Mouse (Mus musculus): ENCODE measurements around the gene Nfatc2. TPM values are rescaled to one million over a fixed set of nuclear protein-coding genes. Genes with fewer than 3 reads are reported as not detected.

Nfatc2 gene
- polyA plus RNA-seq, 1 experiment from 2014 or later: 0.25 TPM

DNA sequence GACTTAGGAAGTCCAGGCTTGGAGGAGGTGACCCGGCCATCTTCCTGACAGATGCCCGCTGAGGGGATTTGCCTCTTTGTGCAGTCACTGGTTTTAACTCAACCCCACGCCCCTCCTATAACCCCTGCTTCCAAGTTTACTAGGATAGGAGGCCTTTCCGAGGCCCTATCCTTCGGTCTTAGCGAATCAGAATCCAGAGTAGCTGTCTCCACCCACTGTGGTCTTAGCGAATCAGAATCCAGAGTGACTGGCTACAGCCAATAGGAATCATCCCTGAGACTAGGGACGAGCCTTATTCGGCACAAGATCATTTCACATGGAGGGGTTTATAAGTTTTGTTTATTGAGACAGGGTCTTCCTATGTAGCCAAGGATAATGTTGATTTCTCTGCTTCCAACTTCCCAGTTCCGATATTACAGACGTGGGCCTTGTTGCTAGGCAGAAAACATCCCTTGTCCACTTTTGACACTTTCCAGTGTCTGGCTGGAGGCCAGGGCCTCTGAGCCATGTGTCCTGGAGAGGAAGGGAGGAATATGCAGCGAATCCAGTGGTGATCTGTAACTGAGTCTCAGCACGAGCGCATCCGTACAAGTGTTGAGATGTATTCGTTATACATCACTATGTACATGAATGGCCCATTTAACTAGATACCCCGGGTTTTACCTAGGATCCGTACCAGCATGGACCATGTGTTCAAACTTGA, 12.9 kb upstream of the Nfatc2 start:
- H3K27me3 ChIP-seq (ENCODE audit: control insufficient read depth, insufficient read depth, low read length): no peaks in the 10 kb centered on the region
- no peak for ATAC-seq (ENCODE audit: low FRiP score)
- no peak overlapping the region for H3K27ac ChIP-seq (ENCODE audit: low read depth, low read length)
- H3K4me3 ChIP-seq (ENCODE audit: low read depth, low read length): no peak overlapping the region
- H3K9me3 ChIP-seq (ENCODE audit: control insufficient read depth, low read length): no peaks in the 10 kb centered on the region
- no peak overlapping the region for H3K4me2 ChIP-seq (replicated peaks; ENCODE audit: low read depth, low read length)
- no peaks in the 10 kb centered on the region for H3K4me1 ChIP-seq (replicated peaks; ENCODE audit: control insufficient read depth, insufficient read depth, low read length)
- 78% methylated on average over 18 of the region's 18 CpGs for WGBS
- H3K36me3 ChIP-seq (ENCODE audit: control insufficient read depth, insufficient read depth, low read length): no peaks in the 10 kb centered on the region
- H3K9ac ChIP-seq (ENCODE audit: low read depth, low read length): no peak overlapping the region
- no peak for DNase-seq (ENCODE audit: low spot score)

DNA sequence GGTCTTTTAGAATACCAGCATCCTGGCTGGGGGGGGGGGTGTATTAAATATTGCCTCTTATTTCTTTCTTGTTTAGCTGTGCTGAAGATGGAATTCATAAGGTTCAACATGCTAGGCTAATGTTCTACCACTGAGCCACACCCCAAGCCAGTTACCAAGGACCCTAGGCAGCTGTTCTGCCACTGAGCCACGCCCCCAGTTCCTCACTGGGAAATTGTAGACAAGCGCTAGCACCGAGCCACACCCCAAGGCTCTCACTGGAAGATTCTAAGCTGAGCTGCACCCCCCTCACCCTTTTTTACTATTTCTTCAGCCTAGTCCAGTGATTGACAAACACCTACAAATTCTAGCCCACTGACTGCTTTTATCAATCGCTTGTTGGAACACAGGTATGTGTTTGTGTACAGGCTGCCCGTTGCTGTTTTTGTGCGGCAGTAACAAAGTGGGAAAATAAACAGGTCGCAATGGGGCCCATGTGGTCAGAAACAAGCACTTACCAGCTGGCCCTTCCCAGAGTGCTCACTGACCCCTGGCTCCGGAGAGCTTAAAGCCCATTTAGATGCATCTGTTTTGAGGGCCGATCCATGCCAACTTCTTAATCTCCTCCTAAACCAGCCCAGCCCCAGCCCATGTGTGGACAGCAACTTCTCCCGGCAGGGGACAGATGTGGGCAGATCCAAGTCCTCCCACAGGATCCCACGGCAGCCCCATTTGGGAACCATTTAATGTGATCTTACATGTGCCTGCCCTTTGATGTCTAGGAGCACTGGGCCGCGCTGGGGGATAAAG, 11.8 kb upstream of the Nfatc2 start:
- H3K4me2 ChIP-seq (replicated peaks; ENCODE audit: low read depth, low read length): no peak overlapping the region
- H3K27ac ChIP-seq (ENCODE audit: low read depth, low read length): no peak overlapping the region
- no peak overlapping the region for H3K4me3 ChIP-seq (ENCODE audit: low read depth, low read length)
- no peaks in the 10 kb centered on the region for H3K27me3 ChIP-seq (ENCODE audit: control insufficient read depth, insufficient read depth, low read length)
- H3K9me3 ChIP-seq (ENCODE audit: control insufficient read depth, low read length): no peaks in the 10 kb centered on the region
- no peaks in the 10 kb centered on the region for H3K36me3 ChIP-seq (ENCODE audit: control insufficient read depth, insufficient read depth, low read length)
- H3K4me1 ChIP-seq (replicated peaks; ENCODE audit: control insufficient read depth, insufficient read depth, low read length): no peaks in the 10 kb centered on the region
- DNase-seq (ENCODE audit: low spot score) (no peak), ATAC-seq (ENCODE audit: low FRiP score) (no peak)
- H3K9ac ChIP-seq (ENCODE audit: low read depth, low read length): no peak overlapping the region
- WGBS: 55% methylated on average over 13 of the region's 13 CpGs

DNA sequence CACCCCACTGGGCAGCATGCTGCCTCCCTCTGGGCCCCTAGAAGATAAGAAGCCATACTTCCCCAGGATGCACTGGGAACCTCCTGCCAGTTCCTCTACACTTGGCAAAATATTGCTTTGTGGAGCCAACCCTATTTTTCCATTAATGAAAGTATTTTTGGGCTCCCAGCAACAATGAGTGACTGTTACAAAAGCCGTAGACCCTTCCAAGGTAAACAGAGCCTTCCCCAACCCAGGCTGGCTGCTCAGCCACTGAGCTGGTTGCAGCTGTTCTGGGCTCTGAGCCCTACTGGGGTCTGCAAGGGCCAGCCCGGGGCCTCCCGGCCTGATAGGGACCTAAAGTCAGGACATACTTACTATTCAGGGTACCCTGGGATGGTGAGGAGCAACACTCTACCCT, 9.5 kb upstream of the Nfatc2 start:
- Histone ChIP-seq H3K36me3 (ENCODE audit: control insufficient read depth, insufficient read depth, low read length) (no peaks in the 10 kb centered on the region), H3K4me3 (ENCODE audit: low read depth, low read length) (no peak overlapping the region), H3K27ac (ENCODE audit: low read depth, low read length) (no peak overlapping the region), H3K4me2 (replicated peaks; ENCODE audit: low read depth, low read length) (no peak overlapping the region), H3K4me1 (replicated peaks; ENCODE audit: control insufficient read depth, insufficient read depth, low read length) (no peaks in the 10 kb centered on the region), H3K9ac (ENCODE audit: low read depth, low read length) (no peak overlapping the region), H3K9me3 (ENCODE audit: control insufficient read depth, low read length) (no peaks in the 10 kb centered on the region), H3K27me3 (ENCODE audit: control insufficient read depth, insufficient read depth, low read length) (no peaks in the 10 kb centered on the region)
- DNase-seq (ENCODE audit: low spot score): no peak
- 89% methylated on average over 3 of the region's 3 CpGs for WGBS
- no peak for ATAC-seq (ENCODE audit: low FRiP score)

DNA sequence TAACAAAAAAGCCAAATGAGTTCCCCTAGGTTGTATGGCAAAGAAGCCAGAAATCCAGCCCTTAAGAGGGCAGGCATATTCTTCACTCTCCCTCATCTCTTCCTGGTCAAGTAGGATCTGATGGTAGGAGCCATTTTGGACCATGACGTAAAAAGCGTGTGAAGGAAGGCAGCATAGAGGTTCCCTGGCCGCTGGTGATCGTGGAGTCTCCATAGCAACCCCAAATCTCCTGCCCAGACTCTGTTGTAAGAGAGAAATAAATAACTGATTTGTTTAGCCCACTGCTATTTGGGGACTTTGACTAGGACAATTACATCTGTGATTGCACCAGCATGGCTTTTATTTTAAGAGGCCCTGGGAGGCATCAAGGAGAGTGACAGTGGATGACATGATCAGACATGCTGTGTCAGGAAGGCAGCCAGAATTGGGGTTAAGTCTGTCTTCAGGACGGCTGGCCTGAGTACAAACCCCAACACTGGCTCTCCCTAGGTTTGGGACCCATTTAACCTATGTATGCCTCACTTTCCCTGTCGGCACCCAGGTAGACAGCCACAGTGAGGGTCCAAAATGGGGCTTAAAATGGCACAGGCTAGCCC, 8.3 kb upstream of the Nfatc2 start:
- WGBS: 59% methylated on average over 6 of the region's 6 CpGs
- H3K27ac ChIP-seq (ENCODE audit: low read depth, low read length): no peak overlapping the region
- H3K27me3 ChIP-seq (ENCODE audit: control insufficient read depth, insufficient read depth, low read length): no peaks in the 10 kb centered on the region
- ATAC-seq (ENCODE audit: low FRiP score) (no peak), DNase-seq (ENCODE audit: low spot score) (no peak)
- no peak overlapping the region for H3K9ac ChIP-seq (ENCODE audit: low read depth, low read length)
- no peak overlapping the region for H3K4me2 ChIP-seq (replicated peaks; ENCODE audit: low read depth, low read length)
- H3K36me3 ChIP-seq (ENCODE audit: control insufficient read depth, insufficient read depth, low read length): no peaks in the 10 kb centered on the region
- no peak overlapping the region for H3K4me3 ChIP-seq (ENCODE audit: low read depth, low read length)
- no peaks in the 10 kb centered on the region for H3K4me1 ChIP-seq (replicated peaks; ENCODE audit: control insufficient read depth, insufficient read depth, low read length)
- no peaks in the 10 kb centered on the region for H3K9me3 ChIP-seq (ENCODE audit: control insufficient read depth, low read length)

DNA sequence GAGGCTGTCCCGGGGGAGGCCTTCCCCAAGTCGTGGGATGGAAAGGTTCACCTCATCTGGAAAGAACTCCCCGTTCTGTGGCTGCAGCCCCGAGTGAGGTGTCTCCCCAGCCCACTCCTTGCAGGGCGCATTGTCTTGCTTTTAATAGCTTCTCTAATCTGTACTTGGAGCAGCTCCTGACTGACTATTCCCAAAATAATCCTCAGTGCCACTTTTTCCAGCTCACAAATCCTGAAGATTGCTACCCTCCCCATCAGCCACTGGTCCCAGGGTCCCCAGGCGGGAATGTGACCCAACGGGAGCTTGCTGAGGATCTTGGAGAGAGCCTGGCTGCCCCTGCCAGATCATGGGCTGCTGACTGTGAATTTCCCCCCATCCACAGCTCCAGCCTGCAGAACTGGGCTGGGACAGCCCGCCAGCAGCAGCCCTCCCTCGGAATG, 6.7 kb upstream of the Nfatc2 start:
- Histone ChIP-seq H3K9ac (ENCODE audit: low read depth, low read length) (no peak overlapping the region), H3K4me2 (replicated peaks; ENCODE audit: low read depth, low read length) (no peak overlapping the region), H3K4me1 (replicated peaks; ENCODE audit: control insufficient read depth, insufficient read depth, low read length) (no peaks in the 10 kb centered on the region), H3K27me3 (ENCODE audit: control insufficient read depth, insufficient read depth, low read length) (peaks cover 3% of the 10 kb centered on the region; the same call in 1 of the 2 replicates), H3K4me3 (ENCODE audit: low read depth, low read length) (no peak overlapping the region), H3K36me3 (ENCODE audit: control insufficient read depth, insufficient read depth, low read length) (no peaks in the 10 kb centered on the region), H3K27ac (ENCODE audit: low read depth, low read length) (no peak overlapping the region), H3K9me3 (ENCODE audit: control insufficient read depth, low read length) (no peaks in the 10 kb centered on the region)
- WGBS: 61% methylated on average over 9 of the region's 9 CpGs
- DNase-seq (ENCODE audit: low spot score) (no peak), ATAC-seq (ENCODE audit: low FRiP score) (no peak)

DNA sequence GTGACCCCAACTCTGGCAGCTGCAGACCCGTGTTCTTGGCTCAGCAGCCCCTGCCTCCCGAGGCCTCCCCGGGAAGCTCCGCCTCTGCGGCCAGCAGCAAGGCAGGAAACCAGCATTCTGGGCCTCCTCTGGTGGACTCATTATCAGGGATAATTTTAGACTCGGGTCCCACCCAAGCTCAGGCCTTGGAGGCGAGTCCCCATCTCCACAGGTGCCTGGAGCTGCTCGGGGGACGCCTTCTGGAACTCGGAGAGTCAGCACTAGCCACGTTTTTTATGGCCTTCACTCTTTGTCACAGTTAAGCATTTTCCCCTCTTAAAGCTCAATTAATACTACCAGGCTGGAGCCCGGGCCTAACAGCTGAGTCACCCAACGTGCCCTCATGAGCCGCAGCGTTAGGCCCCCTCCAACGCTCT, 3.2 kb upstream of the Nfatc2 start:
- Histone ChIP-seq H3K4me3 (ENCODE audit: low read depth, low read length) (no peak overlapping the region), H3K4me2 (replicated peaks; ENCODE audit: low read depth, low read length) (no peak overlapping the region), H3K27me3 (ENCODE audit: control insufficient read depth, insufficient read depth, low read length) (peaks cover 30% of the 10 kb centered on the region), H3K36me3 (ENCODE audit: control insufficient read depth, insufficient read depth, low read length) (no peaks in the 10 kb centered on the region), H3K9me3 (ENCODE audit: control insufficient read depth, low read length) (no peaks in the 10 kb centered on the region), H3K4me1 (replicated peaks; ENCODE audit: control insufficient read depth, insufficient read depth, low read length) (no peaks in the 10 kb centered on the region; the same call in 1 of the 2 replicates), H3K9ac (ENCODE audit: low read depth, low read length) (no peak overlapping the region), H3K27ac (ENCODE audit: low read depth, low read length) (no peak overlapping the region)
- WGBS: 46% methylated on average over 16 of the region's 16 CpGs
- no peak for ATAC-seq (ENCODE audit: low FRiP score)
- no peak for DNase-seq (ENCODE audit: low spot score)

DNA sequence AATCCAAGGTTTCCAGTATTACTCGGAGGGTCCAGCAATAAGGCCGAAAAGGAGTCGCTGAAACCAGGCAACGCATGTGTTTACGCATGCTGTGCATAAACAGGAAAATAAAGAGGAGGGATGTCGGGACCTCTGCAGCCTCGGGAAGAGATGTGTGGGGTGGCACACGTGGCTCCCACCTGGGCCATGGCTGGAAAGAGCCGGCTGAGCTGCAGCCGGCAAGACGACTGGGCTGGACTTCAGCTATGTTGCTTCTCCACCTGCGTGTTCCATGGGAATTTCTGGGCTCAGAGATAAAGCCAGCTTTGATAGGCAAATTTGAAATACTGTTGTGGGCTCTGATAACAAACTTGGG, 907 bp upstream of the Nfatc2 start:
- no peak for DNase-seq (ENCODE audit: low spot score)
- Histone ChIP-seq H3K9me3 (ENCODE audit: control insufficient read depth, low read length) (no peaks in the 10 kb centered on the region), H3K27ac (ENCODE audit: low read depth, low read length) (no peak overlapping the region), H3K4me3 (ENCODE audit: low read depth, low read length) (no peak overlapping the region), H3K4me2 (replicated peaks; ENCODE audit: low read depth, low read length) (no peak overlapping the region; the same call in 1 of the 2 replicates), H3K9ac (ENCODE audit: low read depth, low read length) (no peak overlapping the region), H3K27me3 (ENCODE audit: control insufficient read depth, insufficient read depth, low read length) (peaks cover 35% of the 10 kb centered on the region), H3K36me3 (ENCODE audit: control insufficient read depth, insufficient read depth, low read length) (no peaks in the 10 kb centered on the region), H3K4me1 (replicated peaks; ENCODE audit: control insufficient read depth, insufficient read depth, low read length) (no peaks in the 10 kb centered on the region; the same call in 1 of the 2 replicates)
- 17% methylated on average over 12 of the region's 12 CpGs for WGBS
- no peak for ATAC-seq (ENCODE audit: low FRiP score)

DNA sequence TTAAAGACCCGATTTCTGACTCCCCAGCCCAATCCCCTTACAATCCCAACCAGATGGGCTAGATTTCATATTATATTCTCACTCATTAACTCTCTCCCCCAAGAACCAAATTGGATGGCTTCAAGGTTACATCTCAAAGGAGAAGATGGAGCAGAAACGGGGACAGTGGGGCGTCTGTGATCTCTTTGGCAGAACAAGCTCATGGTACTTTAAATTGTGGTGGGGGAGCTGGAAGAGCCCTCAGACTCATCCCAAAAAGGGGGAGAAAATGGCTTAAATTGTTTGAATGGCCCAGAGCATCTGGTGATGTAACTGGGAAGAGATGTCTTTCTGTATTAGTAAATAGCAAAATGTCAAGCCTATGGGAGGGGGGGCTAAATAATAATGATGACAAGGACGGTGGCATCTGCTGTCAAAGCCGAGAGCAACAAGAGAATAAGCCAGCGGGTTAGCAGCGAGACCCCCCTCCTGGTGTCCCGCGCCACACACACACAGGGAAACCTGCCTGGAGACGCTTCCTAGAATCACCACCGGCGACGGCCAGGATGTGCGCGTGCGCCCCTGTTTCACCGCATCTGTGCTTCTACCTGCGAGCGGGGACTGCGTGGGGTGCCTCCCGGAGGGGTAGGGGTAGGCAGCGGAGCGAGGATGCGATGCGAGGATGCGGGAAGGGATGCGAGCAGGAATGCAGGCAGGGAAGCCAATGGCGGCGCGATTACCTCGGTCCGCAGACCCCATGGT, 537 bp downstream of the Nfatc2 start:
- Histone ChIP-seq H3K9me3 (ENCODE audit: control insufficient read depth, low read length) (no peaks in the 10 kb centered on the region), H3K27ac (ENCODE audit: low read depth, low read length) (no peak overlapping the region), H3K4me1 (replicated peaks; ENCODE audit: control insufficient read depth, insufficient read depth, low read length) (no peaks in the 10 kb centered on the region; the same call in 1 of the 2 replicates), H3K9ac (ENCODE audit: low read depth, low read length) (peak overlapping the region; percentile 58), H3K4me3 (ENCODE audit: low read depth, low read length) (peak overlapping the region; percentile 56), H3K4me2 (replicated peaks; ENCODE audit: low read depth, low read length) (peak overlapping the region; percentile 89), H3K27me3 (ENCODE audit: control insufficient read depth, insufficient read depth, low read length) (peaks cover 35% of the 10 kb centered on the region), H3K36me3 (ENCODE audit: control insufficient read depth, insufficient read depth, low read length) (no peaks in the 10 kb centered on the region)
- WGBS: 2% methylated on average over 32 of the region's 32 CpGs
- ATAC-seq (ENCODE audit: low FRiP score): peak; percentile 63
- peak; percentile 32 for DNase-seq (ENCODE audit: low spot score)
